Mouse (Mus musculus) C2C12 (cell line): ENCODE measurements around the gene Colgalt2. TPM values are rescaled to one million over a fixed set of nuclear protein-coding genes. Genes with fewer than 3 reads are reported as not detected.
A peak's percentile ranks its signal among the peaks of the same experiment; 100 is the strongest.

Experiments used
- H3K27me3 ChIP-seq: one replicate; pipeline ENCODE4 v1.6.1; 2011; ENCODE audit not compliant: control insufficient read depth, insufficient read depth, insufficient read length
- H3K36me3 ChIP-seq: one replicate; pipeline ENCODE4 v1.6.1; 2011; ENCODE audit not compliant: control insufficient read depth, insufficient read depth
- H3K4me3 ChIP-seq: one replicate; pipeline ENCODE4 v1.5.1; 2011; ENCODE audit warnings: mild to moderate bottlenecking, control low read depth; ENCODE audit not compliant: poor library complexity, insufficient read depth, severe bottlenecking
- H3K79me2 ChIP-seq: one replicate; pipeline ENCODE4 v1.6.1; 2011; ENCODE audit not compliant: control insufficient read depth, insufficient read depth
- H3K79me3 ChIP-seq: one replicate; pipeline ENCODE4 v1.6.1; 2011; ENCODE audit warnings: low read depth, control low read depth
- H3ac ChIP-seq: one replicate; pipeline ENCODE3; 2011; ENCODE audit warnings: low read depth; ENCODE audit not compliant: control insufficient read depth, insufficient read length
- CEBPB ChIP-seq: IDR thresholded peaks from one replicate; pipeline ENCODE4 v1.6.1; 2011; ENCODE audit warnings: low read depth, mild to moderate bottlenecking, control low read depth, moderate library complexity
- CTCF ChIP-seq: IDR thresholded peaks from one replicate; pipeline ENCODE4 v1.5.1; 2011; ENCODE audit not compliant: control insufficient read depth, insufficient read depth, insufficient read length
- FOSL1 ChIP-seq: IDR thresholded peaks from one replicate; pipeline ENCODE4 v1.8.0; 2011; ENCODE audit warnings: mild to moderate bottlenecking, low read length; ENCODE audit not compliant: poor library complexity, insufficient read depth, severe bottlenecking
- MAX ChIP-seq: IDR thresholded peaks from one replicate; pipeline ENCODE4 v1.6.1; 2011; ENCODE audit warnings: mild to moderate bottlenecking, control low read depth
- MYOD1 ChIP-seq: IDR thresholded peaks from one replicate; pipeline ENCODE4 v1.6.1; 2011; ENCODE audit warnings: low read depth; ENCODE audit not compliant: control insufficient read depth, insufficient read length
- MYOG ChIP-seq: IDR thresholded peaks from one replicate; pipeline ENCODE4 v1.6.1; 2011; ENCODE audit not compliant: control insufficient read depth, insufficient read length; ENCODE audit errors: extremely low read depth
- USF1 ChIP-seq: IDR thresholded peaks from one replicate; pipeline ENCODE4 v1.6.1; 2011; ENCODE audit warnings: low read depth, mild to moderate bottlenecking, control low read depth, moderate library complexity
- polyA plus RNA-seq: library from polyadenylated mRNA; unstranded; fragments of >200 nt; fragmentation: generic; extraction: Trizol; gene quantifications from one replicate; pipeline ENCODE4 v1.2.1, GENCODE M21; 2012; ENCODE audit warnings: missing spikeins

The Colgalt2 gene
- polyA plus RNA-seq, 1 experiment = 0.02 TPM

DNA sequence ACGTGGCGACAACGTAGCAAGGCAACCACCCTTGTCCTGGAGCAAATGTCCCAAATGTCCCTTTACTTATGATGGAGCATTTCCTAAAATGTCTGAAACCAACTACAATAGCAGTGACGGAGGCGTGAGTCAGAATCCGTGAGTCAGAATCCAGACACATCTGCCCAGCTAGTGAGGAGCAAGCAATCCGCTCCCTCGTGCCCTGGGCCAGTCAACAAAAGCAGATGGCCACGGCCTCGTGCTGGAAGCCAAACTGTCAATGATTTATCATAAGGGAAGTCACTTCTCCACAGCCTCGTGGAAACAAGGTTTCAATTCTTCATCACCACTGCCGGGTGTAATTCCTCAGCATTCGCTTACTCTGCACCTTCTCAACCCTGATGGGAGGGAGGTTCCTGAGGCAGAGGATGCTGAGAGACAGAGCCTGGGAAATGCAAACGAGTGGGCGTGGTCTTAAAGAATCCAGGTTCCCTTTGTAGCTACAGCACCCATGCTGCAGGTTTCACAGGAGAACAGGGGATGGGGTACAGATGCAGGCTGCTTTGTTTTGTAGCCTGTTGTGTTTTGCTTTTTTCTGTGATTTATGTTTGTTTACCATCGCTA, 136.9 kb downstream of the Colgalt2 start:
- peak; percentile 33 for TF ChIP-seq USF1
- TF ChIP-seq MYOD1 = peak; percentile 81
- no peak for TF ChIP-seq CEBPB
- TF ChIP-seq MYOG = no peak
- TF ChIP-seq FOSL1 = peak; percentile 90
- no peak for TF ChIP-seq CTCF
- peak; percentile 99 for TF ChIP-seq MAX
- Histone ChIP-seq H3K27me3 (no peaks in the 10 kb centered on the region), H3K79me3 (no peaks in the 10 kb centered on the region), H3K36me3 (peaks cover 11% of the 10 kb centered on the region), H3ac (peak overlapping the region; percentile 10), H3K79me2 (no peaks in the 10 kb centered on the region), H3K4me3 (no peak overlapping the region)

DNA sequence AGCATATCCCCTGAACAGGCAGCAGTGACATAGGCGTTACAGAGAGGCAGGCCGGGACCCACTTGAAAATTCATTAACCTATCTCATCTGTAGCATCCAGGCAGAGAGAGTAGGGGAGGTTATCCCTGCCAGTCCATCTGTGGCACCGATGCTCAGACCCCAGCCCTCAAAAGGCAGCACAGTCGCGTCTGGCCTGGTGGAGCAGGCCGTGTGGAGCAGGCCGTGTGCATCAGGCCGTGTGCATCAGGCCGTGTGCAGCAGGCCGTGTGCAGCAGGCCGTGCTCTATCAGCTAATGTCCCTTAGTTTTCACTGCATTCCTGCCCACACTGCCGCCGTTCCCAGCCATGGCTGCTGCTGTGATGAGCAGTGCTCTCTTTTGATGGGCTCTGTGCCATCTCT, 137.6 kb downstream of the Colgalt2 start:
- H3K27me3 ChIP-seq = no peaks in the 10 kb centered on the region
- H3K36me3 ChIP-seq = peaks cover 11% of the 10 kb centered on the region
- H3K79me2 ChIP-seq = no peaks in the 10 kb centered on the region
- H3ac ChIP-seq = no peak overlapping the region
- H3K79me3 ChIP-seq = no peaks in the 10 kb centered on the region
- TF ChIP-seq FOSL1 (no peak), MYOD1 (no peak), MYOG (no peak), CEBPB (no peak), CTCF (no peak), MAX (no peak), USF1 (no peak)
- no peak overlapping the region for H3K4me3 ChIP-seq

DNA sequence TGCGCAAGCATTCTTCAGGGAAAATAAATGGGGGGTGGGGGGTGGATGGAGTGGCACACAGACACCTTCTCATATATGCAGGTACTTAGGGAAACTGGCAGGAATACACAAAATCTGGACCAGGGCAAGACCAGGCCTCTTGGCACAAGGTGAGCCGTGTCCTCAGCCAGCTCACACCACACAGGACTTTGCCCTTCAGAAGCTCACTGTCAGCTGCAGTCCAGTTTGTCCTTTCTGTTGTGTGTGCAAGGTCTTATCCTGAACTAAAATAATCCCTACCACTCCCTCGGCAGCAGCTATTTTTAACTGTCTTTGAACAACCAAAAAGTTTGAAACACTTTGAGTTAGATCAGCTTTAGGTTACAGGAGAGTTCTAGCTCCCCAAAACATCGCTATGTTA, 139.2 kb downstream of the Colgalt2 start:
- Histone ChIP-seq H3K79me3 (no peaks in the 10 kb centered on the region), H3K27me3 (no peaks in the 10 kb centered on the region), H3K36me3 (peaks cover 5% of the 10 kb centered on the region), H3K4me3 (no peak overlapping the region), H3K79me2 (no peaks in the 10 kb centered on the region), H3ac (no peak overlapping the region)
- TF ChIP-seq MAX (no peak), CTCF (no peak), MYOG (no peak), USF1 (no peak)

- Histone ChIP-seq H3K36me3 (peaks cover 9% of the 10 kb centered on the region), H3K79me3 (no peaks in the 10 kb centered on the region), H3K27me3 (no peaks in the 10 kb centered on the region), H3K4me3 (no peak overlapping the region), H3ac (no peak overlapping the region), H3K79me2 (no peaks in the 10 kb centered on the region)
- TF ChIP-seq USF1 (peak; percentile 55), MYOG (no peak)
Observed at GRCm38 (mm10) chr1:152540304-152540887, 140.8 kb downstream of the Colgalt2 start.

DNA sequence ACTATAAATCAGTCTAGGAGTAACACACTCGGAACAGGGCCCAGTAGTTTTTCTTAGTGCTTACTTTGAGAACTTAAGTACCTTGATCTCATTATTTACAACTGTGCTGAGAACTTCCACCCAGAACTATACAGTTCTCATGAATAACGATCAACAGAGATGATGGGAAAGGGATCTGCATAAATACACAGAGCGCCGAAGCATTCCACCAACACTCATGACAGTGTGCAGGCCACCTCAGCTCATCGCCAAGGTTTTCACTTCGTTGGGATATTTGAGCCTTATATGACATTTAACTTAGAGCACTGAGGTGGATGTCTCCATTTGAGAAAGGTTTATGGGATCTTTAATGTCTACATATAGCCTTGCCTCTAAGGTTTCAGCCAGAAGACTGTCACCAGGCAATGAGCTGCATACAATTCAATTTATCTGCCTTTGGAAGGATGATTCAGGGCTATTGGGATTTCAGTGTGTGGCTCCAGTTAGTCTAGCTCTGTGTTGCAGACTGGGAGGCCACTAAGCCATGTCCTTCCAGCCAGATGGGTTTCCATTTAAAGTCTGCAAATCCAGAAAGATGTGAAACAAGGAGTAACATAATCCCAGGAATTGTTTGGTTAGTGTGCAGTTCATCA, 143.2 kb downstream of the Colgalt2 start:
- TF ChIP-seq CTCF (no peak), CEBPB (no peak), USF1 (no peak), MAX (no peak), FOSL1 (no peak), MYOG (no peak), MYOD1 (no peak)
- no peaks in the 10 kb centered on the region for H3K79me2 ChIP-seq
- H3K36me3 ChIP-seq = peaks cover 4% of the 10 kb centered on the region
- H3K79me3 ChIP-seq = no peaks in the 10 kb centered on the region
- no peaks in the 10 kb centered on the region for H3K27me3 ChIP-seq
- no peak overlapping the region for H3ac ChIP-seq
- no peak overlapping the region for H3K4me3 ChIP-seq
